Mouse (Mus musculus): Measurements from ENCODE around the gene Glrx5. TPM values are rescaled to one million over a fixed set of nuclear protein-coding genes. Genes with fewer than 3 reads are reported as not detected.

The Glrx5 gene
- polyA plus RNA-seq, 1 experiment from 2014 or later, result 150 TPM

DNA sequence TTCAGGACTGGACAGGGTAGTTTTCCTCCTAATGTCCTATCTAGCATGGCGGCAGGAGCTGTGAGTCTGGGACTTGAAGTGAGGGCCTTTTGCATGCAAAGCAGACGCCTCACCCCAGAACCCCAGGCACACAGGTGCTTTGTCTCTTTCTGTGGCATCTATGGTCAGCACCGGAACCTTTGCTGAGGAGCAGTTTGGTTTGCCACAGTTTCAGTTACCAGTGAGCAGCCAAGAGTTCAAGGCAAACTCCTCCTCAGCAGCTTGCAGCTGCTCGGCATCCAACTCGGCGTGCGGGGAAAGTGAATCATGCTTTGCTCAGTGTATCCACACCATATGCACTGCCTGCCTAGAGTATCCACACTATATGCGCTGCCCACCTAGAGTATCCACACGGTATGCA is 9.7 kb upstream of the Glrx5 start:
- H3K9ac ChIP-seq (ENCODE audit: low read length), result no peak overlapping the region
- no peaks in the 10 kb centered on the region for H3K36me3 ChIP-seq (ENCODE audit: control insufficient read depth, insufficient read depth, low read length)
- no peak overlapping the region for H3K4me3 ChIP-seq (replicated peaks; ENCODE audit: low read length)
- no peak overlapping the region for H3K27ac ChIP-seq (ENCODE audit: low read length)
- no peak overlapping the region for H3K4me2 ChIP-seq (ENCODE audit: low read depth, low read length)
- no peaks in the 10 kb centered on the region for H3K4me1 ChIP-seq (ENCODE audit: control insufficient read depth, insufficient read depth, low read length)
- H3K9me3 ChIP-seq (replicated peaks; ENCODE audit: control insufficient read depth, low read length), result 0 out of 2 replicates have a peak, but pooled peaks cover 5% of the 10 kb centered on the region
- ATAC-seq (ENCODE audit: insufficient read depth, low FRiP score), result no peak
- WGBS, result 98% methylated on average over 9 of the region's 9 CpGs
- H3K27me3 ChIP-seq (ENCODE audit: control insufficient read depth, insufficient read depth, low read length), result no peaks in the 10 kb centered on the region

DNA sequence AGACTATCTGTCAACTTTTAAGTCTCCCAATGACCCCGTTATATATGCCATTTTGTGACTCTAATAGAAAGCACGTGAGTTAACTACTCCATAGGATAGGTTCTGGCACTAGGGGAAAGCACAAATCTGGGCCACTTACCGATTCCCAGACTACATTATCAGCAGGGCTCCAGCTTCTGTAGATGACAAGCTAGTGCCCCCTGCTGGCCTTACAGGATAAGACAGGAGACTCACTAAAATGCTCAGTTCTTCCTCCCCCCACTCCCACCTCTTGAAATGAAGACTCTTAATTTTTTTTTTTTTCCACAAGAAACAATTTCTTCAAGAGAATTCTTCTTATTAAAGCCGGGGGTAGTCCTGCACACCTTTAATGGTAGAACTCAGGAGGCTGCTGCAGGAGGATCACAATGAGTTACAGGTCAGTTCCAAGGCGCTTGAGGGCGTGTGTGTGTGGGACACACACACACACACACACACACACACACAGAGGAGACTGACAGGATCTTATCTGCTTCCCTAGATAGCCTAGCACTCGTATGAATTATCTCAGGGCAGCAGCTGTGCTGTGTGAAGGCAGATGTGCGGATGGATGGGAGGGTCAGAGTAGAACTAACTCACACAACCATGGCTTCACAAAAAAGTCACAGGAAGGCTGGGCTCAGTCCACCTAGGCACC is 7.1 kb upstream of the Glrx5 start:
- H3K36me3 ChIP-seq (ENCODE audit: control insufficient read depth, insufficient read depth, low read length), result no peaks in the 10 kb centered on the region
- H3K4me1 ChIP-seq (ENCODE audit: control insufficient read depth, insufficient read depth, low read length), result peaks cover 4% of the 10 kb centered on the region; the same call in 1 of the 2 replicates
- 47% methylated on average over 8 of the region's 8 CpGs for WGBS
- H3K4me2 ChIP-seq (ENCODE audit: low read depth, low read length), result no peak overlapping the region
- H3K9me3 ChIP-seq (replicated peaks; ENCODE audit: control insufficient read depth, low read length), result 0 out of 2 replicates have a peak, but pooled peaks cover 5% of the 10 kb centered on the region
- no peak overlapping the region for H3K4me3 ChIP-seq (replicated peaks; ENCODE audit: low read length)
- no peaks in the 10 kb centered on the region for H3K27me3 ChIP-seq (ENCODE audit: control insufficient read depth, insufficient read depth, low read length)
- ATAC-seq (ENCODE audit: insufficient read depth, low FRiP score), result 0 out of 2 replicates have a peak, but pooled peaks have one; percentile 33
- H3K27ac ChIP-seq (ENCODE audit: low read length), result no peak overlapping the region
- H3K9ac ChIP-seq (ENCODE audit: low read length), result no peak overlapping the region

DNA sequence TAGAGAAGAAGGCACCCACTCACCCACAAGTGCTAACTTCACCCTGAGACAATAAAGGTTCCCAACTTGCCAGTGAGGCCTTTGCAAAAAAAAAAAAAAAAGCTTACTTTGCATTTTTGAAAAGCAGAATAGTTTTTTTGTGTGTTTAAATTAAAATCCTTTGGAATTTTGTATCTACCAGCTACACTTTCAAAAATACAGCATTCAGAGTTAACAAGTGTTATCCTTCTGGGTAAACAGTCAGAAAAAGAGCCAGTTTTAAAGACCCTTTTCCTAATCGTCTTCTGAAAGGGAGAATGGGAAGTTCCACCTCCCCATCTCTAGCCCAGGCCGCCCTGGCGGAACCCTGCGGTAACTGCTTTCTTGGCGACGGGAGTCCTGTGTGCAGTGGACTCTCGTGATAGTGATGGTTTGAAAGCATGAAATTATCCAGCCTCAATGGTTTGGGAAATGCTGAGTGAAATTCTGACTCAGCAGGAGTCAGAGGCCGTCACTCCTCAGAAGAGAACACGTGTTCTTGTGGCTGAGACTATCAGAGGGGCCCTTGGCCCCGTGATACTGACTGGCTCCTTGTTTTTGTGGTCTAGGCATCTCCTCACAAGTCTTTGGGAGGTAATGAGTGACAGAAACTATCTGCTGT is 6.4 kb upstream of the Glrx5 start:
- Histone ChIP-seq H3K9me3 (replicated peaks; ENCODE audit: control insufficient read depth, low read length) (0 out of 2 replicates have a peak, but pooled peaks cover 5% of the 10 kb centered on the region), H3K36me3 (ENCODE audit: control insufficient read depth, insufficient read depth, low read length) (no peaks in the 10 kb centered on the region), H3K9ac (ENCODE audit: low read length) (no peak overlapping the region), H3K4me3 (replicated peaks; ENCODE audit: low read length) (no peak overlapping the region), H3K27ac (ENCODE audit: low read length) (no peak overlapping the region), H3K27me3 (ENCODE audit: control insufficient read depth, insufficient read depth, low read length) (no peaks in the 10 kb centered on the region), H3K4me2 (ENCODE audit: low read depth, low read length) (no peak overlapping the region), H3K4me1 (ENCODE audit: control insufficient read depth, insufficient read depth, low read length) (peaks cover 10% of the 10 kb centered on the region; the same call in 1 of the 2 replicates)
- WGBS, result 63% methylated on average over 10 of the region's 10 CpGs
- no peak for ATAC-seq (ENCODE audit: insufficient read depth, low FRiP score)

DNA sequence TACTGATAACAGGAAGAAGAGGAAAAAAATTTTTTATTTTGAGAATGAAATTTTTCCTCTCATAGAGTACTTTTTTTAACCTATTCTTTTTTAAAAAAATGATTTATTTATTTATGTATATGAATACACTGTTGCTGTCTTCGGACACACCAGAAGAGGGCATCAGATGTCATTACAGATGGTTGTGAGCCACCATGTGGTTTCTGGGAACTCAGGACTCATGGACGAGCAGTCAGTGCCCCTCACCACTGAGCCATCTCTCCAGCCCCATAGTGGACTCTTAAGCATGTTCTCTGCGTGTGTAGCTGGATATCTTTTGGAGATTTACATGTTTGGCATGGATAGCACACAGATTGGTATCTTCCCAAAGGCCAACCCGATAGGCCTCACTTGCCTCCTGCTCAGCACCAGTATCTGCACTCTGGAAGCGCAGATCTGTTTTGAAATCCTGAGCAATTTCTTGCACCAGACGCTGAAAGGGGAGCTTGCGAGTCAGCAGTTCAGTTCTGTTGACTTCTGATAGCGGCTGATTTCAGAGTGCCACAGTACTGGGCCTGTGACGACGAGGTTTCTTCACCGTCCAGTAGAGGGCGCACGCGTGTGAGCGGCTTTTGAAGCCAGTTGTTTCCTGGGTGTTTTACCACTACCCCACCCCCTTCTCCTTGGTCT is 5.0 kb upstream of the Glrx5 start:
- ATAC-seq (ENCODE audit: insufficient read depth, low FRiP score), result no peak
- no peaks in the 10 kb centered on the region for H3K36me3 ChIP-seq (ENCODE audit: control insufficient read depth, insufficient read depth, low read length)
- 31% methylated on average over 15 of the region's 15 CpGs for WGBS
- H3K4me3 ChIP-seq (replicated peaks; ENCODE audit: low read length), result no peak overlapping the region
- no peak overlapping the region for H3K9ac ChIP-seq (ENCODE audit: low read length)
- H3K27ac ChIP-seq (ENCODE audit: low read length), result no peak overlapping the region
- H3K9me3 ChIP-seq (replicated peaks; ENCODE audit: control insufficient read depth, low read length), result 0 out of 2 replicates have a peak, but pooled peaks cover 5% of the 10 kb centered on the region
- no peaks in the 10 kb centered on the region for H3K27me3 ChIP-seq (ENCODE audit: control insufficient read depth, insufficient read depth, low read length)
- H3K4me2 ChIP-seq (ENCODE audit: low read depth, low read length), result no peak overlapping the region
- peaks cover 12% of the 10 kb centered on the region; the same call in 1 of the 2 replicates for H3K4me1 ChIP-seq (ENCODE audit: control insufficient read depth, insufficient read depth, low read length)

DNA sequence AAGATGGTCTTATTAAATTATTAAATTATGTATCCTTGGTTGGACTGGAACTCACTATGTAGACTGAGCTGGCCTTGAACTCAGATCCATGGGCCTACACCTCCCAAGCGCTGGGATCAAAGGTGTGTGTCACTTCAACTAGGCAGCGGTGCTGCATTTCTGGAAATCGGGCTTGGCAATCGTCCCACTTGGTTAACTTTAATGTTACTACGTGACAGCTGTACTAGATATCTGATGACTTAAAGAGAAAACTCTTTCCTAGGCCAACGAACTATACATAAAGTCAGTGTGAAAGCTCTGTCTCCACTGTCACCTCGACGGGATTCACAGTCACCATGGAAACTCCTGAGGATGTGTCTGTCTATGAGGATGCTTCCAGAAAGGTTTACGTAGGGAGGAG is 2.6 kb upstream of the Glrx5 start:
- Histone ChIP-seq H3K36me3 (ENCODE audit: control insufficient read depth, insufficient read depth, low read length) (no peaks in the 10 kb centered on the region), H3K4me1 (ENCODE audit: control insufficient read depth, insufficient read depth, low read length) (peaks cover 29% of the 10 kb centered on the region), H3K9ac (ENCODE audit: low read length) (no peak overlapping the region), H3K9me3 (replicated peaks; ENCODE audit: control insufficient read depth, low read length) (no peaks in the 10 kb centered on the region), H3K4me2 (ENCODE audit: low read depth, low read length) (no peak overlapping the region), H3K4me3 (replicated peaks; ENCODE audit: low read length) (no peak overlapping the region), H3K27ac (ENCODE audit: low read length) (no peak overlapping the region), H3K27me3 (ENCODE audit: control insufficient read depth, insufficient read depth, low read length) (no peaks in the 10 kb centered on the region)
- ATAC-seq (ENCODE audit: insufficient read depth, low FRiP score), result no peak
- WGBS, result 85% methylated on average over 9 of the region's 9 CpGs

DNA sequence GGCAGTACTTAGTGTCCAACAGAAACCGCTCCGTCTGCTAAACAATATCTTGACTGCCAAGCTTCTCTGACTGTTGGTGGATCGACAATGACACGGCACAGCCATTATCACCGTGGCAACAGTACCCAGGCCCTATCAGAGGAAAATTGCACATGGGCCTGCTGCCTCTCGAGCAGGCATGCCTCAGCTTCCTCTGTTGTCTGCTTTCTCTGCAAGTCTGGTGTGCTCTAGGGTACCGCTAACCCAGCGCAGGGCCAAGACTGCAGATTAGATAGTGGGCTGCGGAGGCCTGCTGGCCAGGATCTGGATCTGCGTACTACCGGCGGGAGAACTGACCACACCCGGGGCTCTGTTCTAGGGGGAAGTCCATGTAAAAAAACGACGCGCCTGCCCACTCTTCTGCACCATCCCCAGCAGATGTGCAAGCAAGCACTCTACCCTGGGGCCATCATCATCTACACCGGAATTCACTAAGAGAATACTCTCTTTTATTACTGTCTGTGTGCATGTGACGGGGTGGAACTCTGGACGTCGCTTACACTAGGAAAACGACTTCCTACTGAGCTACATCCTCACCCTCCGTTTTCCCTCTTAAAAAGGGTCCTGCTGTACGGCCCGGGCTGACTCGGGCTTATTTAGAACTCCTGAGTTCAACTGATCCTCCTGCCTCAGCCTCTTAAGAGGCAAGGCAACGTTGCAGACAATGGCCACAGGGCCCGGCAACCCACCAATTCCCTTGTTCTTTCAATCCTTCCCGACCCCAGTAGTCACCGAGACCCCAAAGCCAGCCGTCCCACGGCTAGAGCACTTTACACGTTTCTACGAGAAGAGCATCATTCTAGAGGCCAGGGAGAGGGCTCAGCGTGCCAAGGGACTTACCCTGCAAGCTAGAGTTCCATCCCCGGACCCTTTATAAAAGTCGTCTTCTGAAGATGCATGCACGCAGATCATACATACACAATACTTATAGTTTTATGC is 1.1 kb upstream of the Glrx5 start:
- ATAC-seq (ENCODE audit: insufficient read depth, low FRiP score), result no peak

DNA sequence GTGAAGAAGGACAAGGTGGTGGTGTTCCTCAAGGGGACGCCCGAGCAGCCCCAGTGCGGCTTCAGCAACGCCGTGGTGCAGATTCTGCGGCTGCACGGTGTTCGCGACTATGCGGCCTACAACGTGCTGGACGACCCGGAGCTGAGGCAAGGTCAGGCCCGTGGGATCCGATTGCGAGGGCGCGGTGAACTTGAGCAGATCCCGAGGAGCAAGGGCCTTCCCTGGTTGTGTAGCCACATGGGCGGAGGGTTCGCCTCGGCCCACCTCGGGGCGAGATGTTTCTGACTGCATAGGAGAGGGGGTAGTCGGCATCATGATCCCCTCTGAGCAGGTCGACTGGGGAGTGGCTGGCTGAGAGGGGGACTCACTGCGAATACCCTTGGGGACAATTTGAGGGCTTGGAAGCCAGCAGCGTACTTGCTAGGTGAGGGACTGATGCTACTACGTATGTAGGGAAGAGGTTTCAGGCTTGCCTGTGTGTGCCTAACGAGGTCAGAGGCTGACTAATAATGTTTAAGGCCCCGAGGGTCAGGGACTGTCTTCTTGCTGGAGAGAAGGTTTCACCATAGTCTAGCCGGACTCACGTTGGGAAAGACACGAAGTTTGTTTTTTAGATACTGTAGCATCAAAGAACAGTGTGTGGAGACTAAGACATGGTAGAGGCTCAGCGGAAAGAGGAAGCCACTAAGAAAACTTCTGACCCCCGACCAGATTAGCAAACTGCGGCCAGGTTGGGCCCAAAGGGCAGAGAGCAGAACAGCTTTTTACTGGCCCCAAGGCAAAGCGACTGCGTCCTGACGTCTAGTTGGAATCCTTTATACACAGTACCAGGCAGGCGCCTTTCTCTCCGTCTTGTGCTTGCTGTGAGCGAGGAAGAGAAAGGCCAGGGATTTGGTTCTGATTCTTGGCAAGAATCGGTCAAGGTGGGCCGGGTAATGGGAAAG is 616 bp downstream of the Glrx5 start:
- ATAC-seq (ENCODE audit: insufficient read depth, low FRiP score), result peak; percentile 20
- H3K9ac ChIP-seq (ENCODE audit: low read length), result peak overlapping the region; percentile 89
- H3K27me3 ChIP-seq (ENCODE audit: control insufficient read depth, insufficient read depth, low read length), result no peaks in the 10 kb centered on the region
- no peaks in the 10 kb centered on the region for H3K36me3 ChIP-seq (ENCODE audit: control insufficient read depth, insufficient read depth, low read length)
- H3K4me3 ChIP-seq (replicated peaks; ENCODE audit: low read length), result peak overlapping the region; percentile 94
- peak overlapping the region; percentile 91 for H3K4me2 ChIP-seq (ENCODE audit: low read depth, low read length)
- no peaks in the 10 kb centered on the region for H3K9me3 ChIP-seq (replicated peaks; ENCODE audit: control insufficient read depth, low read length)
- H3K27ac ChIP-seq (ENCODE audit: low read length), result peak overlapping the region; percentile 74; the same call in 1 of the 2 replicates
- H3K4me1 ChIP-seq (ENCODE audit: control insufficient read depth, insufficient read depth, low read length), result peaks cover 34% of the 10 kb centered on the region
- WGBS, result 3% methylated on average over 45 of the region's 45 CpGs

More for the DNA sequence above, 1.1 kb upstream of the Glrx5 start:
- H3K27ac ChIP-seq (ENCODE audit: low read length), result peak overlapping the region; percentile 60; the same call in 1 of the 2 replicates
- H3K4me3 ChIP-seq (replicated peaks; ENCODE audit: low read length), result peak overlapping the region; percentile 94
- H3K36me3 ChIP-seq (ENCODE audit: control insufficient read depth, insufficient read depth, low read length), result no peaks in the 10 kb centered on the region
- H3K9me3 ChIP-seq (replicated peaks; ENCODE audit: control insufficient read depth, low read length), result no peaks in the 10 kb centered on the region
- H3K4me2 ChIP-seq (ENCODE audit: low read depth, low read length), result peak overlapping the region; percentile 93
- peak overlapping the region; percentile 77 for H3K9ac ChIP-seq (ENCODE audit: low read length)
- no peaks in the 10 kb centered on the region for H3K27me3 ChIP-seq (ENCODE audit: control insufficient read depth, insufficient read depth, low read length)
- peaks cover 31% of the 10 kb centered on the region for H3K4me1 ChIP-seq (ENCODE audit: control insufficient read depth, insufficient read depth, low read length)
- WGBS, result 6% methylated on average over 37 of the region's 37 CpGs
